Mouse (Mus musculus) heart, adult 2 months (tissue): ENCODE measurements around the gene Odf4. TPM values are rescaled to one million over a fixed set of nuclear protein-coding genes. Genes with fewer than 3 reads are reported as not detected.

Experiments used
- DNase-seq, 2 experiments: peaks; one replicate each; pipeline ENCODE4 v3.0.0; 2021
- H3K27ac ChIP-seq: fragments of 200-600 bp; 2 replicates; pipeline ENCODE4 v1.8.1; 2022
- H3K27me3 ChIP-seq: fragments of 200-500 bp; 2 replicates; pipeline ENCODE4 v1.6.1; 2012; ENCODE audit warnings: mild to moderate bottlenecking, low read length, inconsistent platforms, mixed read lengths; ENCODE audit not compliant: control insufficient read depth, insufficient read depth
- H3K36me3 ChIP-seq: fragments of 200-500 bp; 2 replicates; pipeline ENCODE4 v1.6.1; 2012; ENCODE audit warnings: low read length, inconsistent platforms; ENCODE audit not compliant: control insufficient read depth, insufficient read depth
- H3K4me1 ChIP-seq: fragments of 200-500 bp; 2 replicates; pipeline ENCODE4 v1.6.1; 2011; ENCODE audit warnings: low read length; ENCODE audit not compliant: control insufficient read depth, insufficient read depth
- H3K4me3 ChIP-seq: fragments of 200-600 bp; 2 replicates; pipeline ENCODE4 v1.8.1; 2022
- H3K79me2 ChIP-seq: fragments of 200-500 bp; replicated peaks from 2 replicates; pipeline ENCODE4 v1.6.1; 2012; ENCODE audit warnings: mild to moderate bottlenecking, inconsistent platforms, low read length, moderate library complexity, mixed read lengths; ENCODE audit not compliant: control insufficient read depth, insufficient read depth
- H3K9ac ChIP-seq: fragments of 200-500 bp; 2 replicates; pipeline ENCODE4 v1.6.1; 2012; ENCODE audit warnings: low read depth, mild to moderate bottlenecking, control low read depth, inconsistent platforms, low read length, mixed read lengths
- CTCF ChIP-seq: fragments of 200-600 bp; IDR thresholded peaks from 2 replicates; pipeline ENCODE4 v1.8.1; 2022; ENCODE audit warnings: antibody characterized with exemption, mild to moderate bottlenecking, moderate library complexity
- EP300 ChIP-seq: fragments of 200-500 bp; IDR thresholded peaks from 2 replicates; pipeline ENCODE4 v1.6.1; 2011; ENCODE audit warnings: low read depth, low read length, control low read depth; ENCODE audit not compliant: insufficient read depth
- POLR2A ChIP-seq: fragments of 200-500 bp; IDR thresholded peaks from 2 replicates; pipeline ENCODE4 v1.6.1; 2011; ENCODE audit warnings: mild to moderate bottlenecking, low read depth, low read length, control low read depth; ENCODE audit not compliant: insufficient read depth
- WGBS: fragments of 180-500 bp; shearing (Covaris S2); methylation state at CpG from one replicate; pipeline ENCODE4 v1.1.7; 2018; 5-methylcytosine and 5-hydroxymethylcytosine counted together
- intact Hi-C: fragments of 180-260 bp; cut with DNase I; formaldehyde crosslinking; loops from one replicate; pipeline ENCODE4 v1.15.1; 2025
- polyA plus RNA-seq: library from polyadenylated mRNA; depleted of rRNA; stranded (reverse); fragments of >200 nt; gene quantifications from 2 replicates; pipeline ENCODE4 v1.2.3, GENCODE M21; 2012
- total RNA-seq, 2 experiments: library from RNA; stranded (reverse); gene quantifications; 2 replicates each; pipeline ENCODE4 v1.2.3; 2021

Odf4 gene
- total and polyA plus RNA-seq, 3 experiments: 0.25 TPM; not detected in 2

DNA sequence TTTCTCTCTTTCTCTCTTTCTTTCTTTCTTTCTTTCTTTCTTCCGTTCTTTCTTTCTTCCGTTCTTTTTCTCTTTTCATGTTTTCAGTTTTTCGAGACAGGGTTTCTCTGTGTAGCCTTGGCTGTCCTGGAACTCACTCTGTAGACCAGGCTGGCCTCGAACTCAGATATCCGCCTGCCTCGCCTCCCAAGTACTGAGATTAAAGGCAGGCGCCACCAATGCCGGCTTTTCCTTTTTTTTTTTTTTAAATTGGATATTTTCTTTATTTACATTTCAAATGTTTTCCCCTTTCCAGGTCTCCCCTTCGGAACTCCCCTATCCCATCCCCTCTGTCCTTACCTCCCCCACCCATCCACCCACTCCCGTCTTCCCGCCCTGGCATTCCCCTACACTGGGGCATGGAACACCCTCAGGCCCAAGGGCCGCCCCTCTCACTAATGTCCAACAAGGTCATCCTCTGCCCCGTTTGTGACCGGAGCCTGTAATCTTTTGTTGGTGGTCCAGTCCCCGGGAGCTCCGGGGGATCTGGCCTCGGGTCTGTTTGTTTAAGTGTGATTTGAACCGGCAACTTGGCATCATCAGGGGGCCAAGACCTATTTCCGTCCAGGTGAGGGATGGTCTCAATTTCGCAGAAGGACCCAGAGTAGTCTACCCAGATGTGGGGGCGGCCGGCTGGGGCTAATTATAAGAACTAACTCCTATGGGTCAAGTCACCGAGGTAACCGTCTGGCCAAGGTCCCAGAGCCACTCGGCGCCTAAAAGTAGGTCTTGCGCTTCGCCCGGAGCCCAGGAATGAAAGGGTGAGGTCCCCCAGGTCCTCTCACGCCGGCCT lies 26.1 kb downstream of the Odf4 start:
- DNase-seq: no peak
- no peaks in the 10 kb centered on the region for H3K79me2 ChIP-seq
- intact Hi-C loops: no loop called here
- H3K4me1 ChIP-seq: peaks cover 3% of the 10 kb centered on the region; the same call in 1 of the 2 replicates
- peak overlapping the region; percentile 87 for H3K4me3 ChIP-seq
- no peak overlapping the region for H3K27ac ChIP-seq
- no peaks in the 10 kb centered on the region for H3K27me3 ChIP-seq
- peaks cover 17% of the 10 kb centered on the region for H3K36me3 ChIP-seq
- no peak for TF ChIP-seq POLR2A
- TF ChIP-seq EP300: no peak
- no peak for TF ChIP-seq CTCF
- H3K9ac ChIP-seq: peak overlapping the region; percentile 37
- 26% methylated on average over 31 of the region's 31 CpGs for WGBS

DNA sequence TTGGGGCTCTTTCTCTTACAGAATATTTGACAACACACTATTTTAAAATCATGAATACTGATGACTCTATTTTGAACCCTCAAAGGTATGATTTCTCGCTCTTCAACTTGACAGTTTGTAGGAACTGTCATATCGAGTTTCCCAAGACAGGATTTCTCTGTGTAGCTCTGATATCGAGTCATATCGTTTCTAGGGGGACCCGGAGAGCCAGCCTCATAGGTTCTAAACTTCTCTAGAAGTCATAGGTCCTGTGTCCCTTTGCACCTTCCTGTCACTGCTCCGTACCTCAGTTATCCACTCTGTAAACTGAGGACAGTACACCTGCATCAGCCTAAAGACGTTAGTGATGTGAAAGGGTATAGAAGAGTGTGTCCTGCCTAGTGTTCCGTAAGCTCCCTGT lies 27.1 kb downstream of the Odf4 start:
- no peak for DNase-seq
- Histone ChIP-seq H3K9ac (no peak overlapping the region), H3K4me3 (no peak overlapping the region), H3K36me3 (peaks cover 13% of the 10 kb centered on the region), H3K79me2 (no peaks in the 10 kb centered on the region), H3K27ac (no peak overlapping the region), H3K4me1 (no peaks in the 10 kb centered on the region; the same call in 1 of the 2 replicates), H3K27me3 (no peaks in the 10 kb centered on the region)
- TF ChIP-seq POLR2A (no peak), EP300 (no peak), CTCF (no peak)
- 84% methylated on average over 8 of the region's 8 CpGs for WGBS
- intact Hi-C loops: no loop called here

DNA sequence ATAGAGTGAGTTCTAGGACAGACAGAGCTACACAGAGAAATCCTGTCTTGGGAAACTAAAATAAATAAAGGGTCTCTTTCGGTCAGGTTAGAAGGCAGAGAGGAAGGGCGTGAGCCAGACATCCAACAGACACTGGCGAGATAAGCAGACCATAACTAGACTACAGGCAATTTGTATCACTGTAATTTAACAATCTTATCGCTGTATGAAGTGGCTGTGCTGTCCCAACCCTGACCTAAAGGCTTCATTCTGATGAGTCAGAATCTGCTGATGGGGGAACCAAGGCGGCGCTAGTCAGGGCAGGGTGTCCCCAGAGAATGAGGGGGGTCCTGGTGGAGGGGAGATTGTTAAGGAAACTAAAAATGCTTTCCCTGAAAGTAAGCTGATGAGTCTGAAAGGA lies 28.1 kb downstream of the Odf4 start:
- TF ChIP-seq EP300: no peak
- TF ChIP-seq CTCF: no peak
- TF ChIP-seq POLR2A: no peak
- H3K27me3 ChIP-seq: no peaks in the 10 kb centered on the region
- H3K4me1 ChIP-seq: no peaks in the 10 kb centered on the region; the same call in 1 of the 2 replicates
- intact Hi-C loops: no loop called here
- WGBS: 51% methylated on average over 6 of the region's 6 CpGs
- H3K9ac ChIP-seq: no peak overlapping the region
- peaks cover 8% of the 10 kb centered on the region for H3K36me3 ChIP-seq
- no peak overlapping the region for H3K4me3 ChIP-seq
- H3K79me2 ChIP-seq: no peaks in the 10 kb centered on the region
- no peak overlapping the region for H3K27ac ChIP-seq
- no peak for DNase-seq

DNA sequence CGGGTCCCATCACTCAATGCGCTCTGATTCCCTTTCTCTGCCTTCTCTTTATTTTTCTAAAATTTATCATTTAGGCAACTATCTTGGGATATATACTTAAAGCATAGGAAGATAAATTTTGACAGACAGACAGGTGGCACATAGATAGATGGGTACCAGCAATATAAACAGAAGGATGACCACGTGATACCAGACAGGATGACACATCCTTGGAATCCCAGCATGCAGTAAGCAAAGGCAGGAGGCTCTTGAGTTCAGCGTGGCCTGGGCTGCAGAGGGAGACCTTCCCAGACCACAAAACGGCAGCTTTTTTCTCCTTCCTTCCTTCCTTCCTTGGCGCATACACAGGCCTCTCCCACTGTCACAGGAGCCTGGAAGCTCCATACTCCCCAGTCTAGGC lies 29.0 kb downstream of the Odf4 start:
- H3K4me1 ChIP-seq: no peaks in the 10 kb centered on the region; the same call in 1 of the 2 replicates
- no peak for DNase-seq
- no peak overlapping the region for H3K27ac ChIP-seq
- H3K36me3 ChIP-seq: peaks cover 6% of the 10 kb centered on the region
- no peaks in the 10 kb centered on the region for H3K27me3 ChIP-seq
- H3K4me3 ChIP-seq: no peak overlapping the region
- 50% methylated on average over 6 of the region's 6 CpGs for WGBS
- no peaks in the 10 kb centered on the region for H3K79me2 ChIP-seq
- H3K9ac ChIP-seq: no peak overlapping the region
- TF ChIP-seq CTCF (no peak), EP300 (no peak), POLR2A (no peak)
- intact Hi-C loops: no loop called here

DNA sequence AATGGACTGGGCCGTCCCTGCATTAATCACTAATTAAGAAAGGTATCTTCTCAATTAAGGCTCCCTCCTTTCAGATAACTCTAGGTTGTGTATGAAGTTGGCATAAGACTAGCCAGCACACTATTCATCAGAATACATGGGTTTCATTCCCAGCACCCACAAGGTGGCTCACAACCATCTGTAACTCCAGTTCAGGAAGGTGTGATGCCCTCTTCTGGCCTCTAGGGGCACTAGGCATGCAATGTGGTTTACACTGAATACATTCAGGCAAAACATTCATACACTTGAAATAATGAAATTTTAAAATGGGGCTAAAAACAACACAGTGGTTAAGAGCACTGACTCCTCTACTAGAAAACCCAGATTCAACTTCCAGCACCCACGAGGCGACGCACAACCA lies 29.8 kb downstream of the Odf4 start:
- no peaks in the 10 kb centered on the region for H3K27me3 ChIP-seq
- no peaks in the 10 kb centered on the region for H3K36me3 ChIP-seq
- no peaks in the 10 kb centered on the region; the same call in 1 of the 2 replicates for H3K4me1 ChIP-seq
- WGBS: 66% methylated on average over 4 of the region's 4 CpGs
- no peak overlapping the region for H3K4me3 ChIP-seq
- H3K27ac ChIP-seq: no peak overlapping the region
- H3K79me2 ChIP-seq: no peaks in the 10 kb centered on the region
- no peak for DNase-seq
- no peak overlapping the region for H3K9ac ChIP-seq
- TF ChIP-seq POLR2A (no peak), CTCF (peak; percentile 88)
- intact Hi-C loops: no loop called here

DNA sequence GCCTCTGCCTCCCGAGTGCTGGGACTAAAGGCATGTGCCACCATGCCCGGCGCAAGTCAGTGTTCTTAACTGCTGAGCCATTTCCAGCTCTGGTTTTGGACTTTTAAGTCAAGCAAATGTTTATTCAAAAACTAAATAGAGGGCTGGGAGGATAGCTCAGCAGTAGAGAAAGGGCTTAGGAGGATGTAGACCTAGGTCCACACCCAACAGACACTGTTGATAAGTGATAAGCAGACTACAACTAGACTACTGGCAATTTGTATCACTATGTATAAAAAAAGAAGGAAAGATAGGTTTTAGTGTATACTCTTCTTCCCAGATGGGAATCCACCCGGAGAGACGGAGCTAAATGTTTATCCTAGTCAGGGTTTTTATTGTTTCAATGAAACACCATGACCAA lies 30.6 kb downstream of the Odf4 start:
- intact Hi-C loops: no loop called here
- Histone ChIP-seq H3K4me3 (no peak overlapping the region), H3K36me3 (no peaks in the 10 kb centered on the region), H3K9ac (no peak overlapping the region), H3K27ac (no peak overlapping the region), H3K4me1 (no peaks in the 10 kb centered on the region; the same call in 1 of the 2 replicates), H3K27me3 (no peaks in the 10 kb centered on the region), H3K79me2 (no peaks in the 10 kb centered on the region)
- WGBS: 80% methylated on average over 5 of the region's 5 CpGs
- TF ChIP-seq EP300 (no peak), CTCF (no peak), POLR2A (no peak)
- DNase-seq: no peak
